Mouse (Mus musculus): ENCODE measurements around the gene Cdk16. TPM values are rescaled to one million over a fixed set of nuclear protein-coding genes. Genes with fewer than 3 reads are reported as not detected.
A peak's percentile ranks its signal among the peaks of the same experiment; 100 is the strongest.

The Cdk16 gene
- polyA plus RNA-seq (2015; fragmentation: Nextera tagmentation; extraction: Ambion mirVana): 50.0 and 51.6 TPM in 2 replicates

DNA sequence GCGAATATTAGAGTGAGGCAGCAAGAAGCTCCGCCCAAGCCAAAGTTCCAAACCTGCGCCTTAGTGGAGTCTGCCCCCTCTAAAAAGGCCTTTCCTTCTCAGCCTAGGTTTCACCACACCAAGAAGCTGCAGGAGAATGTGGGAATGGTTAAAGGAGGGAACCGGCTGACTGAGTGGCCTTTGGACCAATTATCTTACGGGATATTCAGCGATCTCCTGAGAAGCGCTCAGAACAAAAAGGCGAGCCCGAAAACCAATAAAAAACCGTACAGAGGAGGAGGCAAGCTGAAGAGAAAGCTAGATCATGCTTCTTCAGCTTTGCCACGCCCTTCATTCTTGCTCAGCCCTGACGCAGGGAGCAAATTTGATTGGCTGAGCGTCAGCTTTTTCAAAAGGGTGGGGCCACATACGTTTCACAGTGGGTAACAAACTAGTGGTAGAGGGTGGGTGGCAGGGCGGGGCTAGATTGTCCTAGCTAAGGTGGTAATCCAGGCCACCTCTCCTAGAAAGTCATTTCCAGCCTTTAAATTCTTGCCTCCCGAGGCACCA lies at the start of gene Cdk16:
Cdk16 (plus strand) TSS at position 436 of the 549 bp plus-strand sequence.
- peak within 1 kb of the TSS; percentile 68 for H3K4me3 ChIP-seq (ENCODE audit: low read depth, low read length)
- no peaks in the 10 kb centered on the region for H3K27me3 ChIP-seq (replicated peaks; ENCODE audit: control insufficient read depth, insufficient read depth, low read length)
- H3K36me3 ChIP-seq (ENCODE audit: control insufficient read depth, insufficient read depth): peaks cover 4% of the 10 kb centered on the region; the same call in 1 of the 2 replicates
- H3K9ac ChIP-seq (ENCODE audit: low read depth, low read length): peak within 1 kb of the TSS; percentile 86
- peak within 1 kb of the TSS; percentile 91 for H3K27ac ChIP-seq (ENCODE audit: low read depth, low read length)
- 18% methylated on average over 16 of the region's 16 CpGs for WGBS
- H3K4me1 ChIP-seq (replicated peaks; ENCODE audit: control insufficient read depth, insufficient read depth, low read length): no peaks in the 10 kb centered on the region
- peak within 1 kb of the TSS; percentile 69 for H3K4me2 ChIP-seq (replicated peaks; ENCODE audit: low read depth)
- H3K9me3 ChIP-seq (ENCODE audit: control insufficient read depth): no peaks in the 10 kb centered on the region
- TF ChIP-seq CTCF (IDR thresholded peaks at IDR 0.05; ENCODE audit: low read depth): no peak
- peak; percentile 91 for ATAC-seq

DNA sequence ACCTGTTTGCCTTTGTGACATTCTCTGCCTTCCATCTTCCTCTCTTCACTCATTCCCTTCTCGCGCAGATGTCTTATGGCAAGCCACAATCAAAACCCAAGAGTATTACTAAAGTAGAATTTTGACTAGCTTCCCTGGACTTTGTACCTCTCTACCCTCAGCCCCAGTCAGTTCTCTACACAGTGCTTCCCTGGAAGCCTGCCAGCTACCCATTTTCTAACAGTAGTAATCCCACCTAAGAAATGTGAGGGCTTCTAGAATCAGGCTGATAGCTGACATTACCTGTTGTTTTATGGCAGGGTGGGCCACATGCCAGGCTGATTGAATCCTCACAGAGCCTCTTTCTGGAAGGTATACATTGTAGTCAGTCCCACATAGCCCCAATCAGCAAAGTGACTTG lies 49.6 kb upstream of the Cdk16 start:
- no peak overlapping the region for H3K9ac ChIP-seq (ENCODE audit: low read depth, low read length)
- H3K27me3 ChIP-seq (replicated peaks; ENCODE audit: control insufficient read depth, insufficient read depth, low read length): no peaks in the 10 kb centered on the region
- no peaks in the 10 kb centered on the region for H3K9me3 ChIP-seq (ENCODE audit: control insufficient read depth)
- no peak for TF ChIP-seq CTCF (IDR thresholded peaks at IDR 0.05; ENCODE audit: low read depth)
- no peak overlapping the region for H3K4me2 ChIP-seq (replicated peaks; ENCODE audit: low read depth)
- H3K36me3 ChIP-seq (ENCODE audit: control insufficient read depth, insufficient read depth): peaks cover 15% of the 10 kb centered on the region
- 84% methylated on average over 2 of the region's 2 CpGs for WGBS
- no peak overlapping the region for H3K27ac ChIP-seq (ENCODE audit: low read depth, low read length)
- H3K4me1 ChIP-seq (replicated peaks; ENCODE audit: control insufficient read depth, insufficient read depth, low read length): no peaks in the 10 kb centered on the region
- H3K4me3 ChIP-seq (ENCODE audit: low read depth, low read length): no peak overlapping the region
- ATAC-seq: no peak

DNA sequence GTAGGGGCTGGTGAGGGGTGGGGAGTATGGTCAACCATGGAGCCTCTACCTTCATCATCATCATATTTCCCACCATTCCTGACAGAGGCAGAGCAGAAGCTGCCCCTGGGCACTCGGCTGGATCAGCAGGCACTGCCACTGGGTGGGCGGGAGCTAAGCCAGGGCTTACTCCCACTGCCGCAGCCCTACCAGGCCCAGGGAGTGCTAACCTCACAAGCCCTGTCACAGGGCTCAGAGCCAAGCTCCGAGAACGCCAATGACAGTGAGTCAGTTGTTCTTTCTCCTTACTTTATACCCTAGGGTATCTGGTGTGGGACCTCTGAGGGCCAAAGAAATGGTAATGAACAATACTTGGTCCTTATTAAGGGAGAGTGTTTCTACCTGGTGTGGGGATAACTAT lies 43.0 kb upstream of the Cdk16 start:
- ATAC-seq: no peak

DNA sequence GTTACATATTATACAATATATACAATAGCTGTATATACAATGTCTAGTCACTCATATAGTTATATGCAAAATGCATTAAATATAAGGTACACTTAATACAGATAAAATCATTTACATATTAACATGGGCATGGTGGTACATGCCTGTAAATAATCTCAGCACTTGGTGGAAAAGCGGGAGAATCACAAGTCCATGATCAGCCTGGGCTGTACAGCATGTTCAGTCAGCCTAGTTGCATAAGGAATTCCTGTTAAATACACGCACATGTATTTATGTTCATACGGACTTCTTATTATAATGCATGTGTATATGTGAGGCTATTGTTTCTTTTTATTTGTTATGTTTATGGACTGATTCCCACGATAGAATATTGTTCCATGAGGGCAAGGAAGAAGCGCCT lies 30.2 kb upstream of the Cdk16 start:
- no peak for ATAC-seq
- WGBS: 28% methylated on average over 5 of the region's 5 CpGs
- peak overlapping the region; percentile 75 for H3K4me2 ChIP-seq (replicated peaks; ENCODE audit: low read depth)
- H3K9me3 ChIP-seq (ENCODE audit: control insufficient read depth): no peaks in the 10 kb centered on the region
- no peak overlapping the region for H3K9ac ChIP-seq (ENCODE audit: low read depth, low read length)
- no peak for TF ChIP-seq CTCF (IDR thresholded peaks at IDR 0.05; ENCODE audit: low read depth)
- peak overlapping the region; percentile 48 for H3K4me3 ChIP-seq (ENCODE audit: low read depth, low read length)
- H3K27ac ChIP-seq (ENCODE audit: low read depth, low read length): no peak overlapping the region
- no peaks in the 10 kb centered on the region for H3K4me1 ChIP-seq (replicated peaks; ENCODE audit: control insufficient read depth, insufficient read depth, low read length)
- H3K36me3 ChIP-seq (ENCODE audit: control insufficient read depth, insufficient read depth): no peaks in the 10 kb centered on the region
- no peaks in the 10 kb centered on the region for H3K27me3 ChIP-seq (replicated peaks; ENCODE audit: control insufficient read depth, insufficient read depth, low read length)

More for the DNA sequence above, 43.0 kb upstream of the Cdk16 start:
- no peak overlapping the region for H3K27ac ChIP-seq (ENCODE audit: low read depth, low read length)
- H3K27me3 ChIP-seq (replicated peaks; ENCODE audit: control insufficient read depth, insufficient read depth, low read length): no peaks in the 10 kb centered on the region
- H3K4me3 ChIP-seq (ENCODE audit: low read depth, low read length): no peak overlapping the region
- no peak overlapping the region for H3K9ac ChIP-seq (ENCODE audit: low read depth, low read length)
- WGBS: 83% methylated on average over 5 of the region's 5 CpGs
- H3K9me3 ChIP-seq (ENCODE audit: control insufficient read depth): no peaks in the 10 kb centered on the region
- no peak for TF ChIP-seq CTCF (IDR thresholded peaks at IDR 0.05; ENCODE audit: low read depth)
- H3K4me2 ChIP-seq (replicated peaks; ENCODE audit: low read depth): no peak overlapping the region
- peaks cover 15% of the 10 kb centered on the region for H3K36me3 ChIP-seq (ENCODE audit: control insufficient read depth, insufficient read depth)
- H3K4me1 ChIP-seq (replicated peaks; ENCODE audit: control insufficient read depth, insufficient read depth, low read length): no peaks in the 10 kb centered on the region

DNA sequence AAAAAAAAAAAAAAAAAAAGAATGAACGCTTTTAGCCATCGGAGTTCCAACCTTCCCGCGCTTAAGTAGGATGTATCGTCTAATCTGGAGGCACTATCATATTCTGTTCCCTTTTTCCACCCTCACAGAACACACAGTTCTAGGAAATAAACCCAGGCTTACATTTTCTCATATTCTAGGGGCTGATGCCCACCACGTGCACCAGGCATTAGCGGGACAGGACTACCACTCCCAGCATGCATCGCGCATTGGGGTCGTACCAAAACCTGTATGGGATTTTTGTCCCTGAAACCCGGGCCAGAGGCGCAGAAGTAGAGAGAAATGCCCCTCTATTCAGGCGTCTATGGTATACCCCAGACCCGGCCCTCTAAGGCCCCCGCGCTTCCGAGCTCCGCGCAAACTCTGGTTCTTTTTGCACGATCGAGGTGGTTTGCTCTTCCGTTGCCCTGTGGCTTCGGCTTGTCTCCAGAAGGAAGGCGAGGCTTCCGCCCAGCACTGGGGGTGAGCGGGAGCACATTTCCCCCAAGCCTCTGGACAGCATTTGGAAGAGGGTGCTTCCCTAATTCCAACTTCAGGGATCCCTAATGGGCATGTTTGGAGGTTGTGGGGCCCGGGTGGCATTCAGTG lies 29.6 kb upstream of the Cdk16 start, which contains the start of gene Uba1:
Uba1 (plus strand) TSS at position 301 of the 627 bp plus-strand sequence.
- H3K27ac ChIP-seq (ENCODE audit: low read depth, low read length): no peak within 1 kb of the TSS; the same call in 1 of the 2 replicates
- H3K9me3 ChIP-seq (ENCODE audit: control insufficient read depth): no peaks in the 10 kb centered on the region
- no peaks in the 10 kb centered on the region for H3K27me3 ChIP-seq (replicated peaks; ENCODE audit: control insufficient read depth, insufficient read depth, low read length)
- H3K36me3 ChIP-seq (ENCODE audit: control insufficient read depth, insufficient read depth): no peaks in the 10 kb centered on the region
- no peak for TF ChIP-seq CTCF (IDR thresholded peaks at IDR 0.05; ENCODE audit: low read depth)
- peak; percentile 82 for ATAC-seq
- no peaks in the 10 kb centered on the region for H3K4me1 ChIP-seq (replicated peaks; ENCODE audit: control insufficient read depth, insufficient read depth, low read length)
- H3K4me3 ChIP-seq (ENCODE audit: low read depth, low read length): peak within 1 kb of the TSS; percentile 48
- H3K4me2 ChIP-seq (replicated peaks; ENCODE audit: low read depth): peak within 1 kb of the TSS; percentile 75
- H3K9ac ChIP-seq (ENCODE audit: low read depth, low read length): peak within 1 kb of the TSS; percentile 38
- 13% methylated on average over 27 of the region's 27 CpGs for WGBS

DNA sequence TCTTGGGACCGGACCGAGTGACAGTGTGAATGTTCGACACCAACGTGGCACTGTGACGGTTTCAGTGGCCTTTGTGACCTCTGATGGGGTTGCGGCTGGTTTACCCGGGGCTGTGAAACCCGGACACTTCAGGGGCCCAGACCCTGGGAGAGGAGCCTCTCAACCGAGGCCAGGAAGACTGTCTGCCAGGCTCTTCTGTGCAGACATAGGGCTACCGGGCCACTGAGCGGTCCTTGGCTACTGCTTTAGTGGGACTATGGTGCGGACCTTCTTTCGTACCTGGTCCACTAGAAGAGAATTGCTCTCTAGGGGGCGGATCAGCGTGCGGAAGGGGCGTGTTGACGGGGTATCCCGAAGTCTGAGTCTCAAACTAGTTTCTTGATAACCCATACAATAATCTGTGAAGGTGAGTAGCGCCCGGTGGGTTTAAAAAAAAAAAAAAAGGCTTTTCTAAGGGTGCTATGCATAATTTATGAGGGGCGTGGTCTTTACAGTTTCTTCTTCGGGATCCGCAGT lies 28.8 kb upstream of the Cdk16 start:
- ATAC-seq: no peak
- H3K4me2 ChIP-seq (replicated peaks; ENCODE audit: low read depth): peak overlapping the region; percentile 75

More for the DNA sequence above, 28.8 kb upstream of the Cdk16 start:
- Histone ChIP-seq H3K4me1 (replicated peaks; ENCODE audit: control insufficient read depth, insufficient read depth, low read length) (0 out of 2 replicates have a peak, but pooled peaks cover 2% of the 10 kb centered on the region), H3K27ac (ENCODE audit: low read depth, low read length) (no peak overlapping the region), H3K9me3 (ENCODE audit: control insufficient read depth) (no peaks in the 10 kb centered on the region), H3K36me3 (ENCODE audit: control insufficient read depth, insufficient read depth) (no peaks in the 10 kb centered on the region), H3K4me3 (ENCODE audit: low read depth, low read length) (peak overlapping the region; percentile 48), H3K27me3 (replicated peaks; ENCODE audit: control insufficient read depth, insufficient read depth, low read length) (no peaks in the 10 kb centered on the region), H3K9ac (ENCODE audit: low read depth, low read length) (peak overlapping the region; percentile 38; the same call in 1 of the 2 replicates)
- no peak for TF ChIP-seq CTCF (IDR thresholded peaks at IDR 0.05; ENCODE audit: low read depth)
- 17% methylated on average over 24 of the region's 24 CpGs for WGBS

Data from intestine, postnatal 0 days (tissue).